In the genomic region with DNA sequence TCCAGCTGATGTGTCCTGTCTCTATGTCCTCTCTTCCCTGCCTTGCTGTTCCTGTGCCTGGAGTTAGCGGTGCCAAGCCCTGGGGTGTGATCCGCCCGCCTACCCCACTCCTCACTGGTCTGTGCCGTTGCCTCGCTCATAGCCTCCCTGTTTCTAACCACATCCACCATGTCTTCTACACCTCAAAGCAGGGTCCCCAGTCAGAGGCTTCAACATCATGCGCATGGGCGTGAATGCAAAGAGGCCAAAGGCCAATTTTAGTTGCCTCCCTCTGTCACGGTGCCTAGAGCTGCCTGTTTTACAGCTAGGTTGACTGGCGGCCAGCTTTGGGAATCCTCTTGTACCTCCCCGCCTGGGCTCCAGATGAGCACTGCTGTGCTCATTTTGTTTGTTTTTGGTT, we compare ENCODE assay signal across 20 mouse cellular contexts. TPM values are rescaled to one million over a fixed set of nuclear protein-coding genes. Genes with fewer than 3 reads are reported as not detected.
"Had no signal": no experiment of that assay in that cellular context is flagged by ENCODE, and none has a peak within 500 bp of the region (broad histone marks: within the 10 kb centered on the region; RNA-seq: fewer than 3 reads in every experiment).

No protein-coding gene starts in this region.

- H3K27ac ChIP-seq: kidney, embryonic 15.5 days; limb, embryonic 13.5 days; liver, embryonic 14.5 days; midbrain, embryonic 10.5 days; neural tube, embryonic 13.5 days; stomach, postnatal 0 days had no signal

- ATAC-seq: hindbrain, embryonic 16.5 days; inflammation-experienced regulatory T-cells, adult 6 months had no signal

- H3K36me3 ChIP-seq: neural tube, embryonic 13.5 days had no signal

- H3K9ac ChIP-seq: kidney, embryonic 15.5 days; limb, embryonic 13.5 days; liver, embryonic 14.5 days; lung, embryonic 14.5 days; neural tube, embryonic 13.5 days had no signal

- H3K4me2 ChIP-seq: kidney, embryonic 15.5 days; limb, embryonic 13.5 days; lung, embryonic 14.5 days; neural tube, embryonic 13.5 days had no signal

- H3K9me3 ChIP-seq: kidney, embryonic 15.5 days; limb, embryonic 13.5 days; midbrain, embryonic 10.5 days; neural tube, embryonic 13.5 days had no signal

- H3K27me3 ChIP-seq: kidney, embryonic 15.5 days; limb, embryonic 13.5 days; neural tube, embryonic 13.5 days had no signal

- H3K4me1 ChIP-seq: kidney, embryonic 15.5 days; neural tube, embryonic 13.5 days had no signal

- H3K4me3 ChIP-seq: kidney, embryonic 15.5 days; limb, embryonic 13.5 days; midbrain, embryonic 10.5 days; neural tube, embryonic 13.5 days had no signal

- DNase-seq: kidney, adult 2 months; kidney, postnatal 25 days; layer of hippocampus, adult 9-11 months; layer of hippocampus, postnatal 36 days; left cerebral cortex, postnatal 4 days; lung, embryonic 14.5 days; lung, postnatal 36 days; midbrain, embryonic 14.5 days; retina, postnatal 1 day; right cerebral cortex, postnatal 4 days; thymus, postnatal 4 days had no signal

RNA-seq across cellular contexts. Expression of a gene that starts 10.0 kb away (rescaled TPM):
- total RNA-seq: monocyte, adult 5-6 weeks had no signal
